18 mouse cellular contexts compared by ENCODE assay signal in genomic region chr7:80855316-80855715, GRCm38 (mm10). TPM values are rescaled to one million over a fixed set of nuclear protein-coding genes. Genes with fewer than 3 reads are reported as not detected.
DNase-seq lines count a peak whose midpoint lies in the region; ATAC-seq and TF ChIP-seq lines count a peak whose summit lies in the region.
"Had no signal": no experiment of that assay in that cellular context is flagged by ENCODE, and none has a peak within 500 bp of the region (broad histone marks: within the 10 kb centered on the region; RNA-seq: fewer than 3 reads in every experiment).

No protein-coding gene starts in this region.

- no peaks in the 10 kb centered on the region for H3K27me3 ChIP-seq in hindbrain, embryonic 16.5 days (replicated peaks; ENCODE audit: control insufficient read depth, insufficient read depth, low read length)
- no peaks in the 10 kb centered on the region for H3K27me3 ChIP-seq in hindbrain, embryonic 11.5 days (ENCODE audit: control insufficient read depth, insufficient read depth, low read length)
- no peaks in the 10 kb centered on the region for H3K27me3 ChIP-seq in thymus, adult 2 months (ENCODE audit: control insufficient read depth, insufficient read depth, low read length)
- H3K27me3 ChIP-seq: embryonic facial prominence, embryonic 13.5 days; forebrain, embryonic 12.5 days; heart, embryonic 13.5 days; hindbrain, embryonic 13.5 days had no signal

- no peak overlapping the region for H3K4me2 ChIP-seq in hindbrain, embryonic 16.5 days (ENCODE audit: low read length)
- H3K4me2 ChIP-seq in hindbrain, embryonic 11.5 days (replicated peaks; ENCODE audit: low read depth, low read length): no peak overlapping the region
- H3K4me2 ChIP-seq: embryonic facial prominence, embryonic 13.5 days; forebrain, embryonic 12.5 days; heart, embryonic 13.5 days; hindbrain, embryonic 13.5 days had no signal

- no peak overlapping the region for H3K9ac ChIP-seq in hindbrain, embryonic 16.5 days (ENCODE audit: low read depth, low read length)
- no peak overlapping the region for H3K9ac ChIP-seq in hindbrain, embryonic 11.5 days (ENCODE audit: low read depth, low read length)
- H3K9ac ChIP-seq: embryonic facial prominence, embryonic 13.5 days; forebrain, embryonic 12.5 days; heart, embryonic 13.5 days; hindbrain, embryonic 13.5 days had no signal

- H3K27ac ChIP-seq in hindbrain, embryonic 16.5 days (ENCODE audit: low read depth, low read length): no peak overlapping the region; the same call in 1 of the 2 replicates
- no peak overlapping the region for H3K27ac ChIP-seq in hindbrain, embryonic 11.5 days (ENCODE audit: low read depth, low read length)
- no peak overlapping the region for H3K27ac ChIP-seq in thymus, adult 2 months (ENCODE audit: control insufficient read depth, insufficient read depth, low read length)
- H3K27ac ChIP-seq: embryonic facial prominence, embryonic 13.5 days; forebrain, embryonic 12.5 days; heart, embryonic 13.5 days; hindbrain, embryonic 13.5 days had no signal

- TF ChIP-seq CTCF in thymus, adult 2 months (IDR thresholded peaks at IDR 0.05; ENCODE audit: borderline replicate concordance, control insufficient read depth, extremely low read depth, insufficient read depth, low read length, poor library complexity): no peak

- no peak overlapping the region for H3K4me3 ChIP-seq in hindbrain, embryonic 16.5 days (ENCODE audit: low read length)
- H3K4me3 ChIP-seq in hindbrain, embryonic 11.5 days (ENCODE audit: low read depth, low read length): no peak overlapping the region
- H3K4me3 ChIP-seq in thymus, adult 2 months (ENCODE audit: control insufficient read depth, insufficient read depth, low read length): no peak overlapping the region
- H3K4me3 ChIP-seq: embryonic facial prominence, embryonic 13.5 days; forebrain, embryonic 12.5 days; heart, embryonic 13.5 days; hindbrain, embryonic 13.5 days had no signal

- ATAC-seq in hindbrain, embryonic 16.5 days: peak; percentile 72
- no peak for ATAC-seq in hindbrain, embryonic 11.5 days (ENCODE audit: low FRiP score)

- DNase-seq in hindbrain, embryonic 11.5 days (ENCODE audit: low spot score): no peak
- peak; percentile 32 to 48 for DNase-seq in layer of hippocampus, postnatal 14 days (ENCODE audit: low spot score in 2 of 2)
- DNase-seq in layer of hippocampus, adult 9-11 months: no peak
- DNase-seq in right cerebral cortex, postnatal 10 days (ENCODE audit: low spot score in 2 of 2): peak; percentile 59 to 72
- no peak for DNase-seq in right cerebral cortex, postnatal 25 days
- DNase-seq in thymus, adult 2 months: no peak
- DNase-seq: adrenal gland, postnatal 14 days; cerebellum, adult 18-20 months; cerebellum, adult 9-11 months; cerebellum, postnatal 36 days; gastrocnemius, postnatal 36 days; heart, adult 11 months; heart, postnatal 36 days had no signal

- no peak for TF ChIP-seq POLR2A in thymus, adult 2 months (IDR thresholded peaks at IDR 0.05; ENCODE audit: control insufficient read depth, extremely low read depth, insufficient read depth, low read length, poor library complexity)

- H3K9me3 ChIP-seq in hindbrain, embryonic 16.5 days (ENCODE audit: control insufficient read depth, low read length): no peaks in the 10 kb centered on the region
- no peaks in the 10 kb centered on the region for H3K9me3 ChIP-seq in hindbrain, embryonic 11.5 days (ENCODE audit: control insufficient read depth, low read length)
- H3K9me3 ChIP-seq: embryonic facial prominence, embryonic 13.5 days; forebrain, embryonic 12.5 days; heart, embryonic 13.5 days; hindbrain, embryonic 13.5 days had no signal

- H3K36me3 ChIP-seq in hindbrain, embryonic 16.5 days (ENCODE audit: control insufficient read depth, insufficient read depth, low read length): no peaks in the 10 kb centered on the region
- no peaks in the 10 kb centered on the region for H3K36me3 ChIP-seq in hindbrain, embryonic 11.5 days (ENCODE audit: control insufficient read depth, insufficient read depth, low read length)
- no peaks in the 10 kb centered on the region for H3K36me3 ChIP-seq in thymus, adult 2 months (ENCODE audit: control insufficient read depth, insufficient read depth, low read length)
- H3K36me3 ChIP-seq: embryonic facial prominence, embryonic 13.5 days; forebrain, embryonic 12.5 days; heart, embryonic 13.5 days; hindbrain, embryonic 13.5 days had no signal

- peaks cover 3% of the 10 kb centered on the region for H3K4me1 ChIP-seq in hindbrain, embryonic 16.5 days (ENCODE audit: control insufficient read depth, insufficient read depth, low read depth, low read length)
- H3K4me1 ChIP-seq in hindbrain, embryonic 11.5 days (replicated peaks; ENCODE audit: control insufficient read depth, insufficient read depth, low read length): no peaks in the 10 kb centered on the region
- H3K4me1 ChIP-seq in thymus, adult 2 months (replicated peaks; ENCODE audit: control insufficient read depth, insufficient read depth, low read length): peaks cover 6% of the 10 kb centered on the region; the same call in 1 of the 2 replicates

RNA-seq across cellular contexts. Expression of gene Zscan2, which starts 5.4 kb away (rescaled TPM):
- polyA plus RNA-seq in hindbrain, embryonic 16.5 days (2015; fragmentation: Nextera tagmentation; extraction: Ambion mirVana): 3.3 and 3.4 TPM in 2 replicates
- polyA plus RNA-seq in hindbrain, embryonic 11.5 days (2014; fragmentation: Nextera tagmentation; extraction: Ambion mirVana): 4.5 and 4.8 TPM in 2 replicates
- total RNA-seq in layer of hippocampus, postnatal 14 days (2021): 10 to 100 TPM; 12.2 to 13.0 TPM
- 25.5 and 26.2 TPM in 2 replicates for polyA plus RNA-seq in thymus, adult 2 months (2012; rRNA removed)

RNA-seq across cellular contexts. Expression of gene Iqgap1, which starts 29.5 kb away (rescaled TPM):
- 19.2 and 20.7 TPM in 2 replicates for polyA plus RNA-seq in hindbrain, embryonic 16.5 days (2015; fragmentation: Nextera tagmentation; extraction: Ambion mirVana)
- polyA plus RNA-seq in hindbrain, embryonic 11.5 days (2014; fragmentation: Nextera tagmentation; extraction: Ambion mirVana): 27.1 and 29.1 TPM in 2 replicates
- 10 to 100 TPM; 26.3 TPM for total RNA-seq in layer of hippocampus, postnatal 14 days (2021)
- polyA plus RNA-seq in thymus, adult 2 months (2012; rRNA removed): 112 and 119 TPM in 2 replicates

RNA-seq across cellular contexts. Expression of gene Wdr73, which starts 45.8 kb away (rescaled TPM):
- polyA plus RNA-seq in hindbrain, embryonic 16.5 days (2015; fragmentation: Nextera tagmentation; extraction: Ambion mirVana): 33.8 and 35.8 TPM in 2 replicates
- polyA plus RNA-seq in hindbrain, embryonic 11.5 days (2014; fragmentation: Nextera tagmentation; extraction: Ambion mirVana): 38.3 and 41.4 TPM in 2 replicates
- total RNA-seq in layer of hippocampus, postnatal 14 days (2021): 10 to 100 TPM; 24.6 to 30.3 TPM
- 27.2 and 31.3 TPM in 2 replicates for polyA plus RNA-seq in thymus, adult 2 months (2012; rRNA removed)

RNA-seq across cellular contexts. Expression of gene Nmb, which starts 49.6 kb away (rescaled TPM):
- polyA plus RNA-seq in hindbrain, embryonic 16.5 days (2015; fragmentation: Nextera tagmentation; extraction: Ambion mirVana): 7.6 and 7.7 TPM in 2 replicates
- 6.7 and 7.0 TPM in 2 replicates for polyA plus RNA-seq in hindbrain, embryonic 11.5 days (2014; fragmentation: Nextera tagmentation; extraction: Ambion mirVana)
- total RNA-seq in layer of hippocampus, postnatal 14 days (2021): 10 to 100 TPM in 1 of 2 experiments, 1 to 10 TPM in 1; 9.6 to 11.8 TPM
- polyA plus RNA-seq in thymus, adult 2 months (2012; rRNA removed): 20.1 and 24.5 TPM in 2 replicates

Comparison
In these comparisons a context has a peak if more than half of its experiments do, and no peak if none do; other contexts are left out.
1. DNase-seq: peak in layer of hippocampus, postnatal 14 days (2 of 2) and right cerebral cortex, postnatal 10 days (2 of 2); none in hindbrain, embryonic 11.5 days (single experiment), layer of hippocampus, adult 9-11 months (single experiment), right cerebral cortex, postnatal 25 days (single experiment) and thymus, adult 2 months (single experiment).